Mouse (Mus musculus) lung, adult 2 months (tissue): Measurements from ENCODE around the gene Prdm16.

Experiments
- CTCF ChIP-seq: fragments of 200-500 bp; IDR thresholded peaks from 2 replicates; pipeline ENCODE4 v1.5.1; 2011; ENCODE audit warnings: mild to moderate bottlenecking, low read length, control low read depth; ENCODE audit not compliant: insufficient read depth
- POLR2A ChIP-seq: fragments of 200-500 bp; IDR thresholded peaks from 2 replicates; pipeline ENCODE4 v1.6.1; 2011; ENCODE audit warnings: low read depth, mild to moderate bottlenecking, control low read depth, low read length, borderline replicate concordance; ENCODE audit errors: extremely low read depth

- TF ChIP-seq CTCF = peak; percentile 48
- no peak for TF ChIP-seq POLR2A
Measured at GRCm38 (mm10) chr4:154418993-154419392, 217.7 kb downstream of the Prdm16 start.
